Mouse (Mus musculus): ENCODE measurements around the gene Astl. TPM values are rescaled to one million over a fixed set of nuclear protein-coding genes. Genes with fewer than 3 reads are reported as not detected.

Astl gene
- polyA plus RNA-seq, 1 experiment from 2014 or later, result 0.03 TPM

GRCm38 (mm10) chr2:127310246-127310645, 28.2 kb upstream of the Astl start:
- H3K27me3 ChIP-seq, result no peaks in the 10 kb centered on the region
- 18% methylated on average over 2 of the region's 2 CpGs for WGBS (ENCODE audit: insufficient replicate concordance)
- H3K27ac ChIP-seq (replicated peaks), result no peak overlapping the region
- no peak overlapping the region for H3K4me3 ChIP-seq (replicated peaks)
- H3K9ac ChIP-seq, result no peak overlapping the region
- ATAC-seq (ENCODE audit: insufficient read depth), result no peak
- H3K36me3 ChIP-seq (replicated peaks), result no peaks in the 10 kb centered on the region
- no peaks in the 10 kb centered on the region for H3K9me3 ChIP-seq (replicated peaks)
- H3K4me2 ChIP-seq, result no peak overlapping the region
- peaks cover 5% of the 10 kb centered on the region; the same call in 1 of the 2 replicates for H3K4me1 ChIP-seq (replicated peaks)

- WGBS (ENCODE audit: insufficient replicate concordance), result 60% methylated on average over 7 of the region's 7 CpGs
- Histone ChIP-seq H3K9ac (no peak overlapping the region), H3K4me1 (replicated peaks) (peaks cover 5% of the 10 kb centered on the region; the same call in 1 of the 2 replicates), H3K4me2 (no peak overlapping the region), H3K36me3 (replicated peaks) (no peaks in the 10 kb centered on the region), H3K27ac (replicated peaks) (no peak overlapping the region), H3K9me3 (replicated peaks) (no peaks in the 10 kb centered on the region), H3K4me3 (replicated peaks) (no peak overlapping the region), H3K27me3 (no peaks in the 10 kb centered on the region)
- ATAC-seq (ENCODE audit: insufficient read depth), result no peak
Measured at GRCm38 (mm10) chr2:127310685-127311084, 27.8 kb upstream of the Astl start.

- H3K27me3 ChIP-seq, result no peaks in the 10 kb centered on the region
- H3K9me3 ChIP-seq (replicated peaks), result no peaks in the 10 kb centered on the region
- no peak overlapping the region for H3K9ac ChIP-seq
- no peak overlapping the region for H3K27ac ChIP-seq (replicated peaks)
- H3K4me1 ChIP-seq (replicated peaks), result peaks cover 5% of the 10 kb centered on the region; the same call in 1 of the 2 replicates
- no peak for ATAC-seq (ENCODE audit: insufficient read depth)
- H3K4me3 ChIP-seq (replicated peaks), result no peak overlapping the region
- H3K36me3 ChIP-seq (replicated peaks), result no peaks in the 10 kb centered on the region
- no peak overlapping the region for H3K4me2 ChIP-seq
- WGBS (ENCODE audit: insufficient replicate concordance), result 61% methylated on average over 1 of the region's 1 CpGs
Measured at GRCm38 (mm10) chr2:127311193-127311592, 27.2 kb upstream of the Astl start.

- H3K4me1 ChIP-seq (replicated peaks), result peaks cover 5% of the 10 kb centered on the region; the same call in 1 of the 2 replicates
- ATAC-seq (ENCODE audit: insufficient read depth), result no peak
- H3K27me3 ChIP-seq, result no peaks in the 10 kb centered on the region
- no peak overlapping the region for H3K27ac ChIP-seq (replicated peaks)
- WGBS (ENCODE audit: insufficient replicate concordance), result 74% methylated on average over 4 of the region's 4 CpGs
- H3K36me3 ChIP-seq (replicated peaks), result no peaks in the 10 kb centered on the region
- H3K4me2 ChIP-seq, result no peak overlapping the region
- no peaks in the 10 kb centered on the region for H3K9me3 ChIP-seq (replicated peaks)
- no peak overlapping the region for H3K9ac ChIP-seq
- H3K4me3 ChIP-seq (replicated peaks), result no peak overlapping the region
Measured at GRCm38 (mm10) chr2:127312801-127313200, 25.6 kb upstream of the Astl start.

GRCm38 (mm10) chr2:127313878-127314277, 24.6 kb upstream of the Astl start:
- H3K9ac ChIP-seq, result no peak overlapping the region
- H3K36me3 ChIP-seq (replicated peaks), result no peaks in the 10 kb centered on the region
- H3K4me3 ChIP-seq (replicated peaks), result no peak overlapping the region
- H3K27ac ChIP-seq (replicated peaks), result no peak overlapping the region
- peak; percentile 47; the same call in 1 of the 2 replicates for ATAC-seq (ENCODE audit: insufficient read depth)
- WGBS (ENCODE audit: insufficient replicate concordance), result 53% methylated on average over 4 of the region's 4 CpGs
- no peak overlapping the region for H3K4me2 ChIP-seq
- peaks cover 5% of the 10 kb centered on the region; the same call in 1 of the 2 replicates for H3K4me1 ChIP-seq (replicated peaks)
- no peaks in the 10 kb centered on the region for H3K9me3 ChIP-seq (replicated peaks)
- no peaks in the 10 kb centered on the region for H3K27me3 ChIP-seq

- WGBS (ENCODE audit: insufficient replicate concordance), result 28% methylated on average over 6 of the region's 6 CpGs
- H3K9me3 ChIP-seq (replicated peaks), result no peaks in the 10 kb centered on the region
Measured at GRCm38 (mm10) chr2:127314467-127315154, 23.8 kb upstream of the Astl start.

GRCm38 (mm10) chr2:127315155-127315470, 23.3 kb upstream of the Astl start:
- WGBS (ENCODE audit: insufficient replicate concordance), result 74% methylated on average over 1 of the region's 1 CpGs
- H3K4me3 ChIP-seq (replicated peaks), result no peak overlapping the region
- no peak for ATAC-seq (ENCODE audit: insufficient read depth)
- H3K9ac ChIP-seq, result no peak overlapping the region
- peaks cover 5% of the 10 kb centered on the region; the same call in 1 of the 2 replicates for H3K4me1 ChIP-seq (replicated peaks)
- no peaks in the 10 kb centered on the region for H3K27me3 ChIP-seq
- no peak overlapping the region for H3K27ac ChIP-seq (replicated peaks)
- H3K9me3 ChIP-seq (replicated peaks), result no peaks in the 10 kb centered on the region
- no peaks in the 10 kb centered on the region for H3K36me3 ChIP-seq (replicated peaks)
- H3K4me2 ChIP-seq, result no peak overlapping the region

More at GRCm38 (mm10) chr2:127314467-127315154, 23.8 kb upstream of the Astl start:
- H3K4me3 ChIP-seq (replicated peaks), result no peak overlapping the region
- H3K36me3 ChIP-seq (replicated peaks), result no peaks in the 10 kb centered on the region
- H3K27me3 ChIP-seq, result no peaks in the 10 kb centered on the region
- H3K27ac ChIP-seq (replicated peaks), result no peak overlapping the region
- H3K4me1 ChIP-seq (replicated peaks), result peaks cover 5% of the 10 kb centered on the region; the same call in 1 of the 2 replicates
- ATAC-seq (ENCODE audit: insufficient read depth), result 0 out of 2 replicates have a peak, but pooled peaks have one; percentile 15
- H3K4me2 ChIP-seq, result no peak overlapping the region
- no peak overlapping the region for H3K9ac ChIP-seq

GRCm38 (mm10) chr2:127316431-127316830, 22.0 kb upstream of the Astl start:
- H3K27me3 ChIP-seq, result no peaks in the 10 kb centered on the region
- H3K4me2 ChIP-seq, result no peak overlapping the region
- H3K27ac ChIP-seq (replicated peaks), result no peak overlapping the region
- H3K4me3 ChIP-seq (replicated peaks), result no peak overlapping the region
- no peak overlapping the region for H3K9ac ChIP-seq
- H3K9me3 ChIP-seq (replicated peaks), result no peaks in the 10 kb centered on the region
- ATAC-seq (ENCODE audit: insufficient read depth), result no peak
- no peaks in the 10 kb centered on the region for H3K36me3 ChIP-seq (replicated peaks)
- peaks cover 5% of the 10 kb centered on the region; the same call in 1 of the 2 replicates for H3K4me1 ChIP-seq (replicated peaks)
- WGBS (ENCODE audit: insufficient replicate concordance), result 62% methylated on average over 5 of the region's 5 CpGs

- WGBS (ENCODE audit: insufficient replicate concordance), result 37% methylated on average over 4 of the region's 4 CpGs
- Histone ChIP-seq H3K27me3 (no peaks in the 10 kb centered on the region), H3K36me3 (replicated peaks) (no peaks in the 10 kb centered on the region), H3K4me1 (replicated peaks) (peaks cover 10% of the 10 kb centered on the region), H3K27ac (replicated peaks) (no peak overlapping the region), H3K4me3 (replicated peaks) (no peak overlapping the region), H3K9me3 (replicated peaks) (no peaks in the 10 kb centered on the region), H3K4me2 (no peak overlapping the region), H3K9ac (no peak overlapping the region)
- no peak for ATAC-seq (ENCODE audit: insufficient read depth)
Measured at GRCm38 (mm10) chr2:127318136-127318535, 20.3 kb upstream of the Astl start.

- H3K27me3 ChIP-seq, result no peaks in the 10 kb centered on the region
- H3K9me3 ChIP-seq (replicated peaks), result no peaks in the 10 kb centered on the region
- H3K4me3 ChIP-seq (replicated peaks), result no peak overlapping the region
- H3K4me2 ChIP-seq, result no peak overlapping the region
- H3K36me3 ChIP-seq (replicated peaks), result no peaks in the 10 kb centered on the region
- H3K27ac ChIP-seq (replicated peaks), result no peak overlapping the region
- H3K4me1 ChIP-seq (replicated peaks), result peaks cover 9% of the 10 kb centered on the region
- ATAC-seq (ENCODE audit: insufficient read depth), result no peak
- 24% methylated on average over 4 of the region's 4 CpGs for WGBS (ENCODE audit: insufficient replicate concordance)
- H3K9ac ChIP-seq, result no peak overlapping the region
Measured at GRCm38 (mm10) chr2:127319071-127319470, 19.4 kb upstream of the Astl start.

- Histone ChIP-seq H3K4me1 (replicated peaks) (peaks cover 4% of the 10 kb centered on the region; the same call in 1 of the 2 replicates), H3K27me3 (no peaks in the 10 kb centered on the region), H3K9ac (no peak overlapping the region), H3K36me3 (replicated peaks) (no peaks in the 10 kb centered on the region), H3K4me2 (no peak overlapping the region), H3K9me3 (replicated peaks) (no peaks in the 10 kb centered on the region), H3K4me3 (replicated peaks) (no peak overlapping the region), H3K27ac (replicated peaks) (no peak overlapping the region)
- no peak for ATAC-seq (ENCODE audit: insufficient read depth)
- WGBS (ENCODE audit: insufficient replicate concordance), result 48% methylated on average over 6 of the region's 6 CpGs
Measured at GRCm38 (mm10) chr2:127322671-127323285, 15.7 kb upstream of the Astl start.

All from liver, embryonic 15.5 days (tissue).